Mouse (Mus musculus) spleen, adult 2 months (tissue): ENCODE measurements around the gene Sdsl.
A peak's percentile ranks its signal among the peaks of the same experiment; 100 is the strongest.

Experiments
- CTCF ChIP-seq: fragments of 200-500 bp; IDR thresholded peaks from 2 replicates; pipeline ENCODE4 v1.5.1; 2011; ENCODE audit warnings: mild to moderate bottlenecking, inconsistent platforms; ENCODE audit not compliant: insufficient read depth, insufficient read length, insufficient replicate concordance; ENCODE audit errors: extremely low read depth
- POLR2A ChIP-seq: fragments of 200-500 bp; IDR thresholded peaks from 2 replicates; pipeline ENCODE4 v1.6.1; 2011; ENCODE audit warnings: low read depth, low read length, inconsistent platforms

- no peak for TF ChIP-seq POLR2A
- TF ChIP-seq CTCF: peak; percentile 95
Observed at GRCm38 (mm10) chr5:120505368-120505767, 32.8 kb upstream of the Sdsl start.
